Mouse (Mus musculus): ENCODE results near the gene Skiv2l.
"Not testable (repeated sequence)": the region's sequence is repeated elsewhere in the genome, so short reads cannot be mapped to it uniquely, and the experiment has no call there.

The Skiv2l gene

DNA sequence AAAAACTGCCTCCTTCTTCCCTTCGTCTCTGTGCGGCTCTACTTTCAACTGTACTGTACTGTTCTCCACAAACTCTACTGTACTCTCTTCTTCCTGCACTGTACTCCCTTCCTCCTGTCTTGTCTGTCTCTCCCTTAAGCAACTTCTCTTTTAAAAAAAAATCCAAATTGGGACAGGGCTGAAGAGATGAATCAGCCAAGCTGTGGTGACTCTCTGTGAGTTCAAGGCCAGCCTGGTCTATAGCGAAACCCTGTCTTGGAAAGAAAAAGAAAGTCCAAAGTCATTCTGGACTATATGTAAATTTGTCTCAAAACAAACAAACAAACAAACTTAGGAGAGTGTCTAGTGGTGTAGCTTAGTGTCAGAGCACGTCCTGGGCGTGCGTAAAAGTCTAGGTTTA, 24.3 kb upstream of the Skiv2l start:
- DNase-seq (ENCODE audit: low read depth): no peak

DNA sequence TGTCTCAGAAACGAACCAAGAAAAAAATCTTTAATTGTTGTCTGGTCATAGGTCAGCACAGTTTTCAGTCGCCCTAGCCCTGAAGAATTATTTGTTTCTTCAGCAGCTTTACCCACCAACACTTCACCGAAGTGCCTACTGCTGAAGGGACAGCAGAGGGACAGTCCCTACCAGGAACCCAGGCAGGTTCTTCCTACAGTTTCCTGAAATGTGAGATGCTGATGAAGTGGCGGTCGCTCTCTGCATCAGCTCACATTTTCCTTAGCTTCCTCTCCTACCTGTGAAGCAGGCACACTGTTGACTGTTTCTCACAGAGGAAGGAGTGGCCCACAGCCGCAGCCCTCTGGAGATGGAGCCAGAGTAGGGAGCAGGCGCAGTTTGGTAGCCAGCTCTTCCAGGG, 16.0 kb upstream of the Skiv2l start:
- DNase-seq (ENCODE audit: low read depth): no peak

DNA sequence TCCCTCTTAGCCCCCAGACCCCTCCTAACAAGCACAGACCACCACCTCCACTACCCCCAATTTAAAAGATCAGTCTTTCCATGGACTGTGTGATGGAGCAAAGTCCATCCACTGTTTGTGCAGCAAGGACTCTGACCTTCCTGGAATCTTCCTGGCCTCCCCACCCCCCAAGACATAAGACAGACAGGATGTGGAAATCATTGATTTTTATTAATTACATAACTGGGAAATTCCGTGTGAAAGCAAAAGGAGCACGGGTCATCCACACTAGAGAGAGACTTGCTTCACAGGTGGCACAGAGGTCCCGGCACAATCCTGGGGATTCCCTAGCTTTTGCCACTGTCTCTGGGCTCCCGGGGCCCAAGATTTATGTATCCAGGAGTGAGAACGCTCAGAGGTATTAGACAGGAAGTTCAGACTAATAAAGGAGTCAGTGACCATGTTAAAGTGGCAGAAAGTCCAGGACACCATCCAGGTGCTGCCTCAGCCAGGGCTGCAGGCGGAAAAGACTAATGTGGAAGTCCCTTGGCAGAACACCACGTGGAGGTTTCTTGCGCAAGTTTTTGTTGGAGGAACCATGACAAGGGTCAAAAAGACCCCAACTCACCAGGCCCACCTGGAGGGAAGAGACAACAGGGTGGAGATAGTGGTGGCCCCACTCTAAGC, 12.5 kb upstream of the Skiv2l start, which contains the start of gene Cfb:
TSS of gene Cfb (minus strand) at position 103 of the 666 bp plus-strand sequence.
- no peak for DNase-seq (ENCODE audit: low read depth)

DNA sequence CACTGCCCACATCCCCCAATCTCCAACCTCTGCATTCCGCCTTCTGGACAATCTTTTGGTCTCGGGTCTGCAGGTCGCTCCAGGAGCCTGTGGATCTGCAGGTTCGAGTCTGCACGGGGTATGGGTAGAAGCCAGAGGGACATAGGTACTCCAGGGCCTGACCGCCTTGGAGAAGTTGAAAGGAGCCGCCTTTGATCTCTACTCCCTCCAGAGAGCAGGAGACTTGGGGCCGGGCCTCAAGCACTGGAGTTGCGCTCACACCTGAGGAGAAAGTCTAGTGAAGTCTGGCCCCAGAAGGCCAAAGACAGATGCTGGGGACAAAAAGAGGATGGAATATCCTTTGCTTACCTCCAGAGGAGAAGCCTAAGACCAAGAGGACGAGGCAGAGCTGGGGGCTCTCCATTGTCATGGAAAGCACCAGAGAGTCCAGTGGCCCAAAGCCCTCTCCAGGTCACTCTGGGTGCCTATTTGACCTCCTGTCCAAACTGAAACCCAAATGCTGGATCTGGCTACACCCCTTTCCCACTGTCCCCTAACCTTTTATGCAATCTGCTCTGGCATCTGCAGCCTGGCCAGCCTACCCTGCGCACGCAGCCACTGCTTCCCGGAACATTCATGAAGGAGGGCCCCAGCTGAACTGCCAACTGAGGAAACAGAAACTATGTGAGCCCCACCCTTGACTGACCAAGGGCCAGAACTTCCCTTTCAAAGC, 11.8 kb upstream of the Skiv2l start:
- DNase-seq (ENCODE audit: low read depth): no peak

DNA sequence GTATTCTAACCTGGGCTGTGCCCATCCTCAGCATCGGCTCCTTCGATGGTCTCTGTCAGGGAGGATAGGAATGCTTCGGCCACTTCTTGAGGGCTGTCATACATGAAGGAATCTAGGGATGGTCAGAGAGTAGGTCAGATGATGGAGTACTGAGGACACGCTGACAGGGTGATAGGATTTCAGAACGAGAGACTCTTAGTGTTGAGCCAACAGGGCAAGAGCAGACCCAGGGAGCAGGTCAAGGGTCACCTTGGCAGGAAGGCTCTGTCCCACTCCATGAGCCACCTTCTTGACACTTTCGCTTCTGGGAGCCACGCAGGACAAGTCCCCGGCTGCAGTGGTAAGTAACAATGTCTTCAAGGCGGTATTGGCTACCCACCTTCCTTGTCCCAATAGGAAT, 10.5 kb upstream of the Skiv2l start:
- no peak for DNase-seq (ENCODE audit: low read depth)

DNA sequence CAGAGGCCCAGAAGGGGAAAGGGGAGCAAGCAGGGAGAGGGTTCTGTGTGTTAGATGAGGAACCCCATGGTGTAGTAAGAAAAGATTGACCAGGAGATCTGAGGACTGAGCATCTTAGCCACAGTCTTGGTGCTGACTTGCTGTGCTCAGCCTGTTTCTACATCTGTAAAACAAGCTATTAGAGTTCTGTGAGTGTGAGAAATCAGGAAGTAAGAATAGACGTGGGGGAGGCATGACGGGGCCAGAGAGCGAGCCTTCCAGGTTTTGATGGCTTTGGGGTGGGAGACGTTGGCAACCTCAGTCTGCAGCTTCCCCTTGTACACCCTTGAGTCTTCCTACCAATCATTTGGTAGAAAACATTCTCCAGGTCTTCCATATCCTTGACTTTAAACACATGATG, 8.7 kb upstream of the Skiv2l start:
- no peak for DNase-seq (ENCODE audit: low read depth)

DNA sequence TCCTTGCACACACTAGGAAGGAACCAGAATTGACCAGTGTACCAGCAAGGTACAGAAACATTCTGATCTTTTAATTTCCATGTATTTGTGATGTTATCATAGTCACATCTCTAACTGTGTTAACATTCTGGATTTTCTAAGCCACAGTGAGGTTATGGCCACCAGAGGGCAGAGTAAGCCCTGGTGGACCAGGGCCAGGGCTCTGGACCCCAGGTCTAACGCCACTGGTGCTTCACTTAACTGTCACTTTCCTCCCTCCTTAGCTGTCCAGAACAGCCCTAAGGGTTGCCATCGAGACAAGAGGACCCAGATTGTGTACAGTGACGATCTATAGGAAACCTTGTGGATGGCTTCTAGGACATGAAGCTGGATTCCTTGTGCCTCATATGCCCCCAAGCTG, 5.8 kb upstream of the Skiv2l start:
- DNase-seq (ENCODE audit: low read depth): peak; percentile 32

DNA sequence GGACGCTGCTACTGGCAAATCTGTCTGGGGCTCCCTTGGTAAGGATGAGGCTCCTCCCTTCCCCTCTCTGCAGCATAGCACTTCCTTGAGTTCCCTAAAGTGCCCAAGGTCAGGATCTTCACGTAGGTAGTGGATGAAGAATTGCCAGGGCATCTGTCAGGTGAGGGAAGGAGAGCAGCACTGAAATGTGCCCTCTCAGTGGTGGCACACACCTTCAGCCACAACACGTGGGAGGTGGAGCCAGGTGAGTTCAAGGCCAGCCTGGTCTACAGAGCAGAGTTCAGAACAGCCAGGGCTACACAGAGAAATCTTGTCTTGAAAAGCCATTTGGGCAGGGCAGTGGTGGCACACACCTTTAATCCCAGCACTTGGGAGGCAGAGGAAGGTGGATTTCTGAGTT, 4.8 kb upstream of the Skiv2l start:
- DNase-seq (ENCODE audit: low read depth): no peak

DNA sequence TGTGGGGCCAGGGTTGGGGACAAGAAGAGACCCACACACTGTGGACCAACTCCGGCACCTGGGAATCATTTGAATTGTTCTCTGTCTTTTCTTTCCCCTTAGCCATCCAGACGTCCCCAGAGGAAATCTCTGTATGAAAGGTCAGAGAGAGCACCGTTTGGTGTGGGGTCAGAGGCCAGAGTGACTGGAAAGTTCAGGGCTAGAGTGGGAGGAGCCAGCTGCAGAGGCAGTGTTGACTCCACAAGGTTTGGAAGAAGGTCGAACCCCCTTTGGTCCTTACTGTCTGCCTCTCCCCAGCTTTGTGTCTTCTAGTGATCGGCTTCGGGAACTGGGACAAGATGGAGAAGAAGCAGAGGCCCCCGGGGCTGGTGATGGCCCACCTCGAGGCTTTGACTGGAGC, 3.5 kb upstream of the Skiv2l start:
- DNase-seq (ENCODE audit: low read depth): no peak

DNA sequence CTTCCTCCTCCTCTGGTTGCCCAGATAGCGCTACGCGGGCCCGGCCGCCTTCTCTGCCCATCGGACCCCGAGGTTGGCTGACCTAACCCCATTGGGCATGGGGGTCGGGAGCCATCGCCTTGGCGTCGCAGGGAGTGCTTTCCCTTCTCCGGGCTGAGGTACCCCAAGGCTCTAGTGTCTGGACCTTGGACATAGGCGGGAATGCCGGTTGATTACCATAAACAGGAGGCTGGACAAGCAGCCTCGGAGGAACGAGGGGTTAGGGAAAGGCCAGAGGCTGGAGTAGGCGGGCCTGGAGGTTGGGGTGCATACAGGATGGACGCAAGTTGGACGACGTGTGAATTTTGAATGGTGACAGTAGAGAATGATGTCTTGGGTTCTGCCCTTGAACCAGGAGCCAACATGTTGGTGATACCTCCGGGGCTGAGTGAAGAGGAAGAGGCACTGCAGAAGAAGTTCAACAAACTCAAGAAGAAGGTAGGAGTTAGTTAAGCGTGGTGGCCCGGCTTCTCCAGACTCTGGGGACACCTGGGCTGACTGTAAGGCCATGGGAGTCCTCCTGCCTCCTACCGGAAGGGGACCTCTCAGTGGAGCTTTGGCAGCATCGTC, 611 bp upstream of the Skiv2l start:
- DNase-seq (ENCODE audit: low read depth): no peak

DNA sequence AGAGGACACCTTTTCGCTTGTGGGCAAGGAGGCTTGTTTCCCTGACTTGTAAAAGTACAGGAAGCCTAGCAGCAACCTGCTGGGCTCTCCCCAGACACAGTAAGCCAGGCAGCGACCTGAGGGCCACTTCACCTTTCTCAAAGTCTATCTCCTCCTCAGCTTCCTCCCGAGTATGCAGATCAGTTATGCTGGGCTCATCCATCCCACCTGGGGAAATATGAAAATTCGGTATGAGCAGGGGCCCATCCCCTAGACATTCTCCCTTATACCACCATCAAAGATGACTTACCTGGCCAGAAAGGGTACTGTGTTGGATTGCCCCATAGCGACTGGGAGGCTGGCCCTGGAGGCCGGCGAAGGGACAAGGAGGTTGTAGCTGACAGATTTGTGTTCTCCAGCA, 2.4 kb downstream of the Skiv2l start:
- DNase-seq (ENCODE audit: low read depth): no peak

DNA sequence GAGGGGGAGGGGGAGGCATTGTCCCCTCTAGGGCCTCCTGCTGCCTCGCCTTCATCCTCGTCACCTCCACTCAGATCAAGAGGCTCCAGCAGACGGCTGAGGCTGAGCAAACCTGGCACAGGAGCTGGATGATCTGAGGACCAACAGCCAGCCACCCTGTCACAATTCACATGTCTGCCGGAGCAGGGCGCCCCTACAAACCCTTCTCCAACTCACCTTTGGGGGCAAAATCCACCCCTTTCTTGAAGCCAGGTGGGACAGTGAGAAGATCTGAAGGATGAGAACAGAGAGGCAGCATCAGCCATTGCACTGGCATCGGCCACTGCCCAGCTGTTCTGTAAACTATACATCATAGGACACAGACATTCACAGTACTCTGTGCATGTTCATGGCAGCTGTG, 2.8 kb downstream of the Skiv2l start:
- DNase-seq (ENCODE audit: low read depth): no peak

DNA sequence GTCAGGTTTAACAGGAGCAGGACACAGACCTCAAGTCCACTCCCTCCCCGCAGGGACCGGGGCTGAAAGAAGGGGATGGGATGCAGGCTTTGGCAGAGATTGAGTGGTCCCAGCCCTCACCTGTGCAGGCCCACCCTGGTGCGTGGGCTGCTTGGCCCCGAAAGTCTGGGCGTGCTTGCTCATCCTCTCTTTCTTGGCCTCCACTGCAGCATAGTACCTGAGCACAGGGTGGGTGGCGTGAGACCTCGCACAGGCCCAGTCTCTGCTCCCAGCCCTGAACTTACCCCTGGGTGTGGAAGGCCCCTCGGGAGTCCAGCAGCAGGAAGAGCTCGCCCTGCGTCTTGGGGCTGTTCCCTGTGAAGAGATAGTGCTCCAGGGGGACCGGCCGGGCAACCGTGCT, 5.1 kb downstream of the Skiv2l start:
- no peak for DNase-seq (ENCODE audit: low read depth)

DNA sequence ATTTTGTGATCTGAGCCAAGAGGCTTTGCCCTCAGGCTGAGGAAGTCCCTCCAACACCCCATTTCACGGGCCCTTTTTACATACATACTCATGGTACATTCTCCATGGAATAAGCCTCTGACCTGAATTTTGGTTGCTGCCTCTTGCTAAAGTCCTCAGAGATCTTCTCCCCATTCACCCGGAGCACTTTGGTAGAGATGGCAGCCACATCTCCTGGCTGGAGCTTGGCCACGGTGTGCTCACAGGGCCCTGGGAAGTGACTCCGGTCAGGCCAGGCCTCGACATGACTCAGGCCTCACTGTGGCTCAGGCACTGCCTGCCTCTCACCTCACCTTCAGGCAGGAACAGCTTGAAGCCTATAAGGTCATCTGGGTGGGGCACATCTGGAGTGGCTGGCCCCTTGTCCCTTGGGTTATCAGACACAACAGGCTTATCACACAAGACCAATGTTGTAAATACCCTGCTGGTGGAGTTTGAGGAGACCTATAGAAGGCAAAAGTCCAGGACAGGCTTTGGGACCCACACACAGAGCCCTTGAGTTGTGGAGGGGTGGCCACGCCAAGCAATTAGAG, 9.2 kb downstream of the Skiv2l start:
- DNase-seq (ENCODE audit: low read depth): no peak

DNA sequence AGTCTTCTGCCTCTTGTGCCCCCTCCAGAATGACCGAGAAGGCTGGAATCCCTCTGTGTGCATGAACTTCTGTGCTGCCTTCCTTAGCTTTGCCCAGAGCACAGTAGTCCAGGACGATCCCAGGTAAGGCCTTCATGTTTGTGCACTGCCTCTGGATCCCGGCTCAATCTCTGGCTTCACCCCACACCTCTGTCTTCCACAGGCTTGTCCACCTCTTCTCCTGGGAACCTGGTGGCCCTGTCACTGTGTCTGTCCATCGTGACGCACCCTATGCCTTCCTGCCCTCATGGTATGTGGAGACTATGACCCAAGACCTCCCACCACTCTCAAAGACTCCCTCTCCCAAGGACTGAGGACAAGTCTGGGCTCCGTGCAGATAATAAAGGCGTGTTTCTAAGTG, 11.2 kb downstream of the Skiv2l start:
- no peak for DNase-seq (ENCODE audit: low read depth)

DNA sequence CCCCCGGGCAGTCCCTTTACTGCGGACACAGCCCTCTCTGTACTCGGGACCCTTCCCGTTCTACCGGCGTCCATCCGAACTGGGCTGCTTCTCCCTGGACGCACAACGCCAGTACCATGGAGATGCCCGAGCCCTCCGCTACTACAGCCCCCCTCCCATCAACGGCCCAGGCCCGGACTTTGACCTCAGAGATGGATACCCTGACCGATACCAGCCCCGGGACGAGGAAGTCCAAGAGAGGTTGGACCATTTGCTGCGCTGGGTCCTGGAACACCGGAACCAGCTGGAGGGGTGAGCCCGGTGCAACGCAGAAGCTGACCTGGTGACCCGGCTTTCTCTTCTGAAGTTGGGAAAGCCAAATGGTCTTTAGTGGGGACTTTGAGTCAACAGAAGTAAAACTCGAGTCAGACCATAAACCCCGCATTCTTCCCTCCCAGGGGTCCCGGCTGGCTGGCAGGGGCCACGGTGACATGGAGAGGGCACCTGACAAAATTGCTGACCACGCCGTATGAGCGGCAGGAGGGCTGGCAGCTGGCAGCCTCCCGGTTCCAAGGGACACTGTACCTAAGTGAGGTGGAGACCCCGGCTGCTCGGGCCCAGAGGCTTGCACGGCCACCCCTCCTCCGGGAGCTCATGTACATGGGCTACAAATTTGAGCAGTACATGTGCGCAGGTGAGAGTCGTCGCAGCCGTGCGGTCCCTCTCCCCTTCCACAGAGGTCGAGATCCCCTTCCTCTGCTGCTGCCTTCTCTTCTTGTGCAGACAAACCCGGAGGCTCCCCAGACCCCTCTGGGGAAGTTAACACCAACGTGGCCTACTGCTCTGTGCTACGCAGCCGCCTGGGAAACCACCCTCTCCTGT, 12.3 kb downstream of the Skiv2l start:
- no peak for DNase-seq (ENCODE audit: low read depth)

DNA sequence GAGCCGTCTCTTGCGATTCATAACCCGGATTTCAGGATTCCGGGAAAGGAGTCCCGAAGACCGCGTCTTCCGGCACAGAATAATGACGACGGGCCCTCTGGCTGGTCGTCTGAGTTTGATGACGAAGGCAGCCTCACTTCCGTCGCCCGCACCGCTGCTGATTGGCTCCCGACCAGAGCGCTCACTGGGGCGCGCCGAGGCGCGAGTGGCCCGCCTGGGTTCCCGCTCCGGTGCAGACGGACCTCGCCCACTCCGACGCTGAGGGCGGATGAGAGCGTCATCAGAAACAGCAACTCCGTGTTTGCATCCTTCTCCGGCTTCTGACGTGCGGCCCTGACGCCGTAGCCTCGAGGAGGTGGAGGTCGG, 13.2 kb downstream of the Skiv2l start, which contains the start of the genes Stk19 and Dxo:
TSS of gene Stk19 (minus strand) at position 90 of the 366 bp plus-strand sequence.
TSS of gene Dxo (plus strand) at position 164 of the 366 bp plus-strand sequence.
- peak; percentile 95 for DNase-seq (ENCODE audit: low read depth)

DNA sequence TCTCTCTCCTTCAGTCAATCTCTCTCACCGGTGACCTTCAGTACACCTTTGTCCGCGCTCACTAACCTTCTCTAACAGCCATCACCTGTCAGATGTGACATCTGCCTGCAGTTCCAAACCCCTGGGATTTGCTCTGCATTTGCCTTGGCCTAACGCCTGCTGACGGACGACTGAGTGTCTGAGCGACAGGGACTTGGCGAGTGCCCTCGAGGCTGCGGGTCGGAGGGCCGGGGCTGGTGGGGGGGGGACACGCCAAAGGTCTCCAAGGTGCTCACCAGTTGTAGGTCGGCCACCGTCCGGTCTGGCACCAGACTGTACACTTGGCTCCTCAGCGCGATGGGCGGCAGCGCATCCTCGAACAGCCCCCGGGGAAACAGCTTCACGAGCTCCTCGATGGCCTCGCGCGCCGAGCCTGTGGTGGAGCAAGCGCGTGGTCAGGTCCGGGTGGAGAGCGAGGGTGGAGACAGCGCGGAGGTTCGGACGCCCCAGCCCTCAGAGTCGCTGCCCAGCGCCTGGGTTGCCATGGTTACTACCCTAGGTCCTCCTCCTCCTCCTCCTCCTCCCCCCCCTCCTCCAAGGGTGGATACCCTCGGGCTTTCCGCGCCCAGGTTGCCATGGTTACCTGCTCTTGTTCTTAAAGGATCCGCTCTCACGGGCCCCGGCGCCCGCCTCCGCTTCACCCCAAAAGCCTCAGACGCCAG, 13.7 kb downstream of the Skiv2l start:
- DNase-seq (ENCODE audit: low read depth): no peak

DNA sequence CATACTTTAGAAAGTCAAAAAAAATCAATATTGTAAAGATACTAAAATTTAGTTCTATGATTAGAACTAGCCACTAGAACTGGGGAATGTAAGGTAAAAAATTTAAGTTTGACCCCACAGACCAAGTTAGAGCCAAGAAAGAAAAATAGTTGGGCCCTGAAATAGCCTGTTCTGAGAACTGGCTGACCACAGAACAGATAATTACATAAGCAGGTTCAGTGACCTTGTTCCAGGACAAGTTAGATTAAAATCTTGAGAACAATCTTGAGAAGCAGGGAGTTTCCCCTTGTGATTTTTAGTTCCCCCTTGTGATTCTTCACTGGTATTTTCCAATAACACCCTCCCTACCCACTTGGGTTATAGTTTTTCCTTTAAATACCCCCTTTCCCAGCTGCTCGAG, 19.2 kb downstream of the Skiv2l start:
- DNase-seq (ENCODE audit: low read depth): not testable (repeated sequence)

DNA sequence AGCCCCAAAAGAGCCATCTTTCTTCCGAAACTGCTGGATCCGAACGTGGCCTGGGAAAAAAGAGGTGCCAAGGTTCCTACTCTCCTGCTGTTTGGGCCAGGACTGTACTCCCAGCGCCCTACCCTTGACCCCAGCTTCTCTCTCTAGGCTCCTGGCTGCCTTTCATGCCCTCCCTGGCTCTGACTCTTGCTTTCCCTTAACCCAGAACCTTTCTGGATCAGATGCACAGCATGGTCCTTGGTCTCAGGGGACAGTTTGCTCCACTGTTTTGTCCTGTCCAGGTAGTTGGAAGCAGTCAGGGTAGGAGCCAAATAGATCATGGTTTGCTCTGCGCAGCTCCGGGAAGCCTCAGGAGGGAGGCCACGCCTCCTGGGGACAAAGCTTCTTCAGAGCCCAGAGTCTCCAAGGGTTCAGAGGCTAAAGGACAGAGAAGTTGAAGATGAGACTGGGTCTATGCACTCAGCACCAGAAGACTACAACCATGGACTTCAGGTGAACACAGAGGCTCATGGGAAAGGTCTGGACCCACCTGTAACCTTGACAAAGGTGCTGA, 35.1 kb downstream of the Skiv2l start:
- DNase-seq (ENCODE audit: low read depth): no peak

DNA sequence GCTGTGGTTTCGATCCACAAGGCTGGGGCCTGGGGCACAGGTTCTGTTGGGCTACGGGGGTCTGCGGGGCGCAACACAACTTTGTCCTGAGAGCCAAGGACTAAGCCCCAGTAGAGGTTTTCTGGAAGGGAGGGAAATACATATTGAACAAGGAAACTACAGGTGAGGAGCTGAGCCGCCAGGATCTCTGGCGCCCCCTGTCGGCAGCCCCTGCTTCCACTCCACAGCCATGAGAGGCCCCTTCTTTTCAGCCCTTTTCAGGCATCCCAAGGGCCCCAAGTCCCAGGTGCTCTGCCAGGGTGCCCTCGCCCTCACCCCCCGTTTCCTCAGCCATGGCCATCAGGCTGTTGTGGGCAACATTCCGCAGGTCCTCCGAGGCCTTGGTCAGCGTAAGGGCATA, 36.3 kb downstream of the Skiv2l start:
- not testable (repeated sequence) for DNase-seq (ENCODE audit: low read depth)
